Mouse (Mus musculus): Measurements from ENCODE around the gene Kmt2c.

- TF ChIP-seq POLR2A (IDR thresholded peaks at IDR 0.05; ENCODE audit: low read depth, low read length) (no peak), CTCF (IDR thresholded peaks at IDR 0.05; ENCODE audit: extremely low read depth, insufficient read depth, insufficient read length, insufficient replicate concordance) (no peak)
Observed at GRCm38 (mm10) chr5:25475789-25476188, 22.8 kb downstream of the Kmt2c start.
